In the genomic region with DNA sequence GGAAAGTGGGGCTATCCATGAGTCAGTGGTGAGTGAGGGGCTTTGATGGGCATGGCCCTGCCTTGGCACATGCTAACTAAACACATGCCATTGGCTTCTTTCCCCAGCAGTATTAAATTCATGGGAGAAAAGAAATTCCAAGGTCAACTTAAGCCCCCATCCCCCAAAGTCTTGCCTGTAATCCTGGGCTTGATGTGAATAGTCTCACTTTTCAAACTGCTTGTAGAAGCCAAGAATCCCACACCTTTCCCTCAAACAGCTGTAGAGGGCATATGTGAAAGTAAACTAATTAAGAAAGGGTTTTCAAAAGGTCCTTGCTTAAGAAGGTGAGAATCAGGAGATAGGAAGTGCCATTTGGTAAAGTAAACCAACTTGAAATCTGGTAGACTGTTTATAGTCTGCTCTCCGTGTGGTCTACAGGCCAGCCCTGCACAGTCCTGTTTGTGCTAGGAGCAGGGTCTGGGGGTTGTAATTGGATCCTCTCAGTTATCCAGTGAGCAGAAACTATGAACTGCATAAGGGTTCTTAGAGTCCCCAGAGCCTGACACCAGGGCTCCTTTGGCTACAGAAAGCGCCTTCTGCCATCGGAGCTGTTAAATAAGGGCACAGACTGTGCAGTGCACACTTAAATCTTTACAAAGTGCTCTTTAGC, we compare ENCODE assay signal across 21 mouse cellular contexts.
A peak's percentile ranks its signal among the peaks of the same experiment; 100 is the strongest.
DNase-seq lines count a peak whose midpoint lies in the region; ATAC-seq lines count a peak whose summit lies in the region.
"Had no signal": no experiment of that assay in that cellular context is flagged by ENCODE, and none has a peak within 500 bp of the region (broad histone marks: within the 10 kb centered on the region; RNA-seq: fewer than 3 reads in every experiment).

No protein-coding gene starts in this region.

- no peak overlapping the region for H3K4me3 ChIP-seq in heart, embryonic 10.5 days
- no peak overlapping the region for H3K4me3 ChIP-seq in midbrain, embryonic 16.5 days (ENCODE audit: low read depth, low read length)
- no peak overlapping the region for H3K4me3 ChIP-seq in midbrain, embryonic 11.5 days (ENCODE audit: low read depth, low read length)
- H3K4me3 ChIP-seq: heart, embryonic 12.5 days; layer of hippocampus, adult 2 months; midbrain, embryonic 12.5 days had no signal

- peaks cover 19% of the 10 kb centered on the region for H3K4me1 ChIP-seq in heart, embryonic 10.5 days
- H3K4me1 ChIP-seq in midbrain, embryonic 16.5 days (ENCODE audit: control insufficient read depth, insufficient read depth, low read length): no peaks in the 10 kb centered on the region
- no peaks in the 10 kb centered on the region for H3K4me1 ChIP-seq in midbrain, embryonic 11.5 days (ENCODE audit: control insufficient read depth, insufficient read depth, low read length)
- H3K4me1 ChIP-seq: heart, embryonic 12.5 days; midbrain, embryonic 12.5 days had no signal

- no peaks in the 10 kb centered on the region for H3K27me3 ChIP-seq in heart, embryonic 10.5 days (ENCODE audit: insufficient read depth, poor library complexity, severe bottlenecking)
- no peaks in the 10 kb centered on the region for H3K27me3 ChIP-seq in midbrain, embryonic 16.5 days (ENCODE audit: control insufficient read depth, insufficient read depth, low read depth, low read length)
- no peaks in the 10 kb centered on the region for H3K27me3 ChIP-seq in midbrain, embryonic 11.5 days (ENCODE audit: control insufficient read depth, insufficient read depth, low read length)
- H3K27me3 ChIP-seq: heart, embryonic 12.5 days; midbrain, embryonic 12.5 days had no signal

- H3K9me3 ChIP-seq in heart, embryonic 10.5 days: no peaks in the 10 kb centered on the region
- no peaks in the 10 kb centered on the region for H3K9me3 ChIP-seq in midbrain, embryonic 16.5 days (replicated peaks; ENCODE audit: control insufficient read depth, low read length, poor library complexity, severe bottlenecking)
- no peaks in the 10 kb centered on the region for H3K9me3 ChIP-seq in midbrain, embryonic 11.5 days (ENCODE audit: control insufficient read depth, low read length)
- H3K9me3 ChIP-seq: heart, embryonic 12.5 days; midbrain, embryonic 12.5 days had no signal

- WGBS in heart, embryonic 10.5 days: 31% methylated on average over 3 of the region's 3 CpGs
- 66% methylated on average over 3 of the region's 3 CpGs for WGBS in midbrain, embryonic 16.5 days
- WGBS in midbrain, embryonic 11.5 days: 73% methylated on average over 3 of the region's 3 CpGs

- peak overlapping the region; percentile 59; the same call in 1 of the 2 replicates for H3K27ac ChIP-seq in heart, embryonic 10.5 days
- H3K27ac ChIP-seq in midbrain, embryonic 16.5 days (ENCODE audit: low read length): peak overlapping the region; percentile 50; the same call in 1 of the 2 replicates
- H3K27ac ChIP-seq in midbrain, embryonic 11.5 days (ENCODE audit: low read depth, low read length): no peak overlapping the region
- H3K27ac ChIP-seq: kidney, postnatal 0 days; layer of hippocampus, adult 2 months; midbrain, embryonic 12.5 days had no signal

- no peak overlapping the region for H3K9ac ChIP-seq in midbrain, embryonic 16.5 days (ENCODE audit: low read depth, low read length)
- H3K9ac ChIP-seq in midbrain, embryonic 11.5 days (ENCODE audit: low read length): no peak overlapping the region
- H3K9ac ChIP-seq: heart, embryonic 12.5 days; midbrain, embryonic 12.5 days had no signal

- DNase-seq in heart, embryonic 10.5 days (ENCODE audit: low spot score): no peak
- no peak for DNase-seq in heart, postnatal 10 days
- DNase-seq in midbrain, embryonic 11.5 days (ENCODE audit: low spot score, missing footprints): no peak
- peak; percentile 88 for DNase-seq in forelimb bud, embryonic 11.5 days (ENCODE audit: low read depth, low spot score)
- DNase-seq in mesoderm, embryonic 11.5 days (ENCODE audit: low read depth, low spot score): peak; percentile 47
- DNase-seq in frontal cortex, postnatal 14 days (ENCODE audit: low spot score in 2 of 2): no peak
- DNase-seq in testis, postnatal 10 days (ENCODE audit: low spot score): no peak
- DNase-seq: adrenal gland, adult 8-10 months; cerebellum, adult 11-12 months; cerebellum, postnatal 36 days; gastrocnemius, postnatal 36 days; heart, postnatal 36 days; lung, postnatal 10 days; right cerebral cortex, postnatal 25 days; thymus, postnatal 14 days had no signal

- H3K36me3 ChIP-seq in heart, embryonic 10.5 days: no peaks in the 10 kb centered on the region
- H3K36me3 ChIP-seq in midbrain, embryonic 16.5 days (ENCODE audit: control insufficient read depth, insufficient read depth, low read length): no peaks in the 10 kb centered on the region
- no peaks in the 10 kb centered on the region for H3K36me3 ChIP-seq in midbrain, embryonic 11.5 days (ENCODE audit: control insufficient read depth, insufficient read depth, low read length)
- H3K36me3 ChIP-seq: heart, embryonic 12.5 days; midbrain, embryonic 12.5 days had no signal

- ATAC-seq in midbrain, embryonic 16.5 days: no peak
- no peak for ATAC-seq in midbrain, embryonic 11.5 days (ENCODE audit: low FRiP score)

- no peak overlapping the region for H3K4me2 ChIP-seq in midbrain, embryonic 16.5 days (ENCODE audit: low read length)
- no peak overlapping the region for H3K4me2 ChIP-seq in midbrain, embryonic 11.5 days
- H3K4me2 ChIP-seq: heart, embryonic 12.5 days; liver, embryonic 11.5 days; midbrain, embryonic 12.5 days had no signal

- intact Hi-C loops in heart, postnatal 10 days (cut with DNase I): no loop called here

Comparison
In these comparisons a context has a peak if more than half of its experiments do, and no peak if none do; other contexts are left out.
1. DNase-seq: peak in forelimb bud, embryonic 11.5 days (single experiment) and mesoderm, embryonic 11.5 days (single experiment); none in heart, embryonic 10.5 days (single experiment), heart, postnatal 10 days (0 of 2), midbrain, embryonic 11.5 days (single experiment), frontal cortex, postnatal 14 days (0 of 2) and testis, postnatal 10 days (single experiment).